Mouse (Mus musculus): ENCODE measurements around the gene Rack1.

DNA sequence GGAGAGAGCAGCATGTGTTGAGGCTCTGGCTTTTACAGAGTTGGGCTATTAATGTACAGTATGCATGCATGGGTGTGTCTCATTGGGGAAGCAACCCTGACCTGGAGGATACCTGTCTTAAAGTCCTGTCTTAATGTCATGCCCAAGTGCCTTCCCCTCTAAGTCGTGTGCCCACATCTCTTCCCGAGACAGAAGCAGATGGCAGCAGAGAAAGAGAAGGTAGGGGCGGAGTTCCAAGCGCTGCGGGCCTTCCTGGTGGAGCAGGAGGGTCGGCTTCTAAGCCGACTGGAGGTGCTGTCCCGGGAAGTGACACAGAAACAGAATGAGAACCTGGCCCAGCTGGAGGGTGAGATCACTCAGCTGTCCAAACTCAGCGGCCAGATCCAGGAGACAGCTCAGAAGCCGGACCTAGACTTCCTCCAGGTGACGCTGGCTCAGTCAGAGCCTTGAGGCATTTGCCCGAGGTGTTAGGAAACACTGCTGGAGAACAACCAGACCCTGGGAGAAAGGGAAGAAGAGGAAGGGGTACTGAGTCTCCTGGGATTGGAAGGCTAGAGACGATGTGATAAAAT is 45.2 kb downstream of the Rack1 start:
- TF ChIP-seq POLR2A (IDR thresholded peaks at IDR 0.05; ENCODE audit: borderline replicate concordance, control insufficient read depth, low read depth, low read length): no peak
- no peak for TF ChIP-seq CTCF (IDR thresholded peaks at IDR 0.05; ENCODE audit: control insufficient read depth, insufficient read depth, low read length)

All from bone marrow, adult 2 months (tissue).